Mouse (Mus musculus) brain, embryonic 14.5 days (tissue): Measurements from ENCODE around the gene Blzf1.

Experiments
- CTCF ChIP-seq: fragments of 200-500 bp; IDR thresholded peaks from 2 replicates; pipeline ENCODE4 v1.5.1; 2012; ENCODE audit warnings: inconsistent platforms, mild to moderate bottlenecking, moderate library complexity, borderline replicate concordance; ENCODE audit not compliant: insufficient read depth, insufficient read length; ENCODE audit errors: extremely low read depth
- POLR2A ChIP-seq: fragments of 200-500 bp; IDR thresholded peaks from 2 replicates; pipeline ENCODE4 v1.6.1; 2012; ENCODE audit warnings: mild to moderate bottlenecking, inconsistent platforms, borderline replicate concordance; ENCODE audit not compliant: poor library complexity, insufficient read depth, insufficient read length, severe bottlenecking; ENCODE audit errors: extremely low read depth

- TF ChIP-seq POLR2A (no peak), CTCF (no peak)
Measured at GRCm38 (mm10) chr1:164254836-164255235, 52.5 kb downstream of the Blzf1 start.
